Mouse (Mus musculus) C2C12 (cell line): Measurements from ENCODE around the gene Tubb5. TPM values are rescaled to one million over a fixed set of nuclear protein-coding genes. Genes with fewer than 3 reads are reported as not detected.
A peak's percentile ranks its signal among the peaks of the same experiment; 100 is the strongest.

Experiments
- H3K27me3 ChIP-seq: one replicate; pipeline ENCODE4 v1.6.1; 2011; ENCODE audit not compliant: control insufficient read depth, insufficient read depth, insufficient read length
- H3K36me3 ChIP-seq: one replicate; pipeline ENCODE4 v1.6.1; 2011; ENCODE audit not compliant: control insufficient read depth, insufficient read depth
- H3K4me3 ChIP-seq: one replicate; pipeline ENCODE4 v1.5.1; 2011; ENCODE audit warnings: mild to moderate bottlenecking, control low read depth; ENCODE audit not compliant: poor library complexity, insufficient read depth, severe bottlenecking
- H3K79me2 ChIP-seq: one replicate; pipeline ENCODE4 v1.6.1; 2011; ENCODE audit not compliant: control insufficient read depth, insufficient read depth
- H3K79me3 ChIP-seq: one replicate; pipeline ENCODE4 v1.6.1; 2011; ENCODE audit warnings: low read depth, control low read depth
- H3ac ChIP-seq: one replicate; pipeline ENCODE3; 2011; ENCODE audit warnings: low read depth; ENCODE audit not compliant: control insufficient read depth, insufficient read length
- CEBPB ChIP-seq: IDR thresholded peaks from one replicate; pipeline ENCODE4 v1.6.1; 2011; ENCODE audit warnings: low read depth, mild to moderate bottlenecking, control low read depth, moderate library complexity
- CTCF ChIP-seq: IDR thresholded peaks from one replicate; pipeline ENCODE4 v1.5.1; 2011; ENCODE audit not compliant: control insufficient read depth, insufficient read depth, insufficient read length
- FOSL1 ChIP-seq: IDR thresholded peaks from one replicate; pipeline ENCODE4 v1.8.0; 2011; ENCODE audit warnings: mild to moderate bottlenecking, low read length; ENCODE audit not compliant: poor library complexity, insufficient read depth, severe bottlenecking
- MAX ChIP-seq: IDR thresholded peaks from one replicate; pipeline ENCODE4 v1.6.1; 2011; ENCODE audit warnings: mild to moderate bottlenecking, control low read depth
- MYOD1 ChIP-seq: IDR thresholded peaks from one replicate; pipeline ENCODE4 v1.6.1; 2011; ENCODE audit warnings: low read depth; ENCODE audit not compliant: control insufficient read depth, insufficient read length
- MYOG ChIP-seq: IDR thresholded peaks from one replicate; pipeline ENCODE4 v1.6.1; 2011; ENCODE audit not compliant: control insufficient read depth, insufficient read length; ENCODE audit errors: extremely low read depth
- USF1 ChIP-seq: IDR thresholded peaks from one replicate; pipeline ENCODE4 v1.6.1; 2011; ENCODE audit warnings: low read depth, mild to moderate bottlenecking, control low read depth, moderate library complexity
- polyA plus RNA-seq: library from polyadenylated mRNA; unstranded; fragments of >200 nt; fragmentation: generic; extraction: Trizol; gene quantifications from one replicate; pipeline ENCODE4 v1.2.1, GENCODE M21; 2012; ENCODE audit warnings: missing spikeins

Tubb5 gene
- polyA plus RNA-seq, 1 experiment = 1,881 TPM

DNA sequence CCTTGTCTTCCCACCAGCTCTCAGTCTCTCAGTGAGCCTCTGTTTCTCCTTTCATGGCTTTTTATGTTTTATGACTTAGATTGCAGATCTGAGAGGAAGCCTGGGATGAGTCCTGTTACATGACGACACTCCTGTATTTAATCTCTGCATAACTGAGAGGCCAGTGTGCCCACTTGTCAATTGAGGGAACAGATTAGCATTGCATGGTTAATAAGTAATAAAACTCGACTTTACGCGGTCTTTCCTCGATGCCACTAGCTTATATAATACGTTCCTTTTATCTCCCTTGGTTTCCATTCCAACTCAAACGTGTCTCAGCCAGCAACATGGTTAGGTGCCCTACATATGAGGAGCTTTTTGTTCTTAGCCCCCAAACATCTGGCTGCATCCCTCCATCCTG, 22.3 kb downstream of the Tubb5 start:
- no peaks in the 10 kb centered on the region for H3K79me2 ChIP-seq
- no peaks in the 10 kb centered on the region for H3K79me3 ChIP-seq
- H3K36me3 ChIP-seq = no peaks in the 10 kb centered on the region
- TF ChIP-seq MAX = no peak
- TF ChIP-seq CTCF = no peak
- H3K27me3 ChIP-seq = no peaks in the 10 kb centered on the region
- no peak overlapping the region for H3ac ChIP-seq
- H3K4me3 ChIP-seq = no peak overlapping the region

DNA sequence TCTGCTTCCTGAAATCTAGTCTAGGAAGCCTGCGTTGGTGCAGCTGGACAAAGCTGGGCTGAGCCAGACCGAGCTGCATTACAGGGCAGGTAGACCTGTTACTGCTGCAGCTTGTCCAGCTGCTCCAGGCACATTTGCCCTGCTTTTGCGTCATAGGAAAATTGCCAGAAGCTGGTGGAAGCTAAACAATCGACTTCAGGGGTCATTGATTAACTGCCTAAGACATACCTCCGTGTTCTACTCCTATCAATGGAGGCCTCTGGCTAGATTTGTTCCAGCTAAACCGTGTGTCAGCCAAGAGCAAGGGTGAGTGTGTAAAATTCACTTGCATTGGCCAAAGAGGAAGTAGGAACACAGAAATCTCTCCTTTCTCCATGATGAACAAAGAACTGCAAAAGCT, 23.4 kb downstream of the Tubb5 start:
- H3K79me2 ChIP-seq = no peaks in the 10 kb centered on the region
- no peaks in the 10 kb centered on the region for H3K79me3 ChIP-seq
- no peaks in the 10 kb centered on the region for H3K36me3 ChIP-seq
- TF ChIP-seq CTCF (no peak), USF1 (no peak), MAX (no peak), MYOG (no peak), MYOD1 (no peak), FOSL1 (no peak), CEBPB (no peak)
- no peak overlapping the region for H3ac ChIP-seq
- no peaks in the 10 kb centered on the region for H3K27me3 ChIP-seq
- H3K4me3 ChIP-seq = no peak overlapping the region

DNA sequence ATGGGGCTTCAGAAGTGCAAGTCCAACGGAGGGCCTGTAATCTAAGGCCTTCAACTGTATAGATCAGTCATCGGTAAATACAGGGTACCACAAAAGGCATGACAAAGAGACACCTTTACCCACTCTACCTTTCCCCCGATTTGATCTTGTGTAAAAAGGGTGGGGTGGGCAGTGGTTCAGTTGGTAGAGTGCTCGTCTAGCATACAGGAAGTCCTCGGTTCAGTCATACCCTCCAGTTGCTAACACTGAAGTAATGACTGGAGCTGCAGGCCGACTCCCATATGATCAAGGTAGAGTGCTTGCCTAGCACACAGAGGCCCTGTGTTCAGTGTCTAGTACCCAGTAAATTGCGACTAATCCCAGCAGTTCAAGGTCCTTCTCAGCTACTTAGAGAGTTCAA, 24.5 kb downstream of the Tubb5 start:
- no peaks in the 10 kb centered on the region for H3K79me2 ChIP-seq
- H3K27me3 ChIP-seq = no peaks in the 10 kb centered on the region
- TF ChIP-seq MYOG = no peak
- no peak for TF ChIP-seq MYOD1
- no peak for TF ChIP-seq USF1
- TF ChIP-seq MAX = no peak
- TF ChIP-seq CTCF = no peak
- TF ChIP-seq FOSL1 = no peak
- no peak for TF ChIP-seq CEBPB
- H3ac ChIP-seq = peak overlapping the region; percentile 13
- H3K79me3 ChIP-seq = no peaks in the 10 kb centered on the region
- no peak overlapping the region for H3K4me3 ChIP-seq
- H3K36me3 ChIP-seq = no peaks in the 10 kb centered on the region

DNA sequence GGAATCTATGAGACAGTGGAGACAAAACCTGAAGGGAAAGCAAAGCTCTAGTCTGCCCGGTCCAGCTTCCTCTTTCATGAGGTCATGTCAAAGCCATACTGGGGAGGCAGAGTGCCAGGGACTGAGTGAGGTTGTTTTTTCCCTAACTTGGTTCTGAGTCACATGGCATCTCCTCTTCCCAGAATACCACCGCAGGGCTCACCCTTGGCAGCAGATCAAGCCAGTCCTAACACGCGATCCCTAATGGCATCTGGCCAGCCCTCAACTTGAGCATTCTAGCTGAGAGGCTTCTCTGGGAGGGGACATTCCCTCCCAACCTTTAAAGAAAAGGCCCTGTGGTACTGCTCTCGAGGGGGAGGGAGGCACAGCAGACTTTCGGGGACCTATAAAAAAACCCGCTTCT, 24.9 kb downstream of the Tubb5 start:
- H3K36me3 ChIP-seq = no peaks in the 10 kb centered on the region
- no peak overlapping the region for H3ac ChIP-seq
- TF ChIP-seq CEBPB (no peak), MYOD1 (no peak), FOSL1 (no peak), USF1 (peak; percentile 86), MYOG (no peak), MAX (peak; percentile 49), CTCF (no peak)
- no peaks in the 10 kb centered on the region for H3K79me2 ChIP-seq
- no peaks in the 10 kb centered on the region for H3K27me3 ChIP-seq
- no peak overlapping the region for H3K4me3 ChIP-seq
- H3K79me3 ChIP-seq = no peaks in the 10 kb centered on the region

DNA sequence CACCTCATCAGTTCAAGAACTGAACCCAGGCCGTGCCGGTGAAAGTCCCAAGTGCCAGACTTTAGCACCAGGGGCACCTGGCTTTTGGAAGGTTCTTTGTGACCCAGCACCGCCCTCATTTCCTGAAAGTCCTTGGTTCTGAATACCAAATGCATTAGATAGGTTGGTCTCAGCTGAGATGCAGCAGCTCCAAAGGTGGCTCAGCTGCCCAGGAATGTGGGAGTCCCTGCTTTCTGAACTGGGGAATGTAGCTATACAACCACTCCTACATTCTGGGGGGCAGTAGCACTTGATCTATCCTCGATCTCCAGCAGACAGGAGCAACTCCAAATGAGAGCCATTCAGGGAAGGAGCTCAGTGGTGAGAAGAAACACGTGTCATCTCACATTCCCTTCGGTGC, 25.4 kb downstream of the Tubb5 start:
- Histone ChIP-seq H3K27me3 (no peaks in the 10 kb centered on the region), H3ac (peak overlapping the region; percentile 39), H3K4me3 (no peak overlapping the region), H3K36me3 (no peaks in the 10 kb centered on the region), H3K79me2 (no peaks in the 10 kb centered on the region), H3K79me3 (no peaks in the 10 kb centered on the region)
- TF ChIP-seq FOSL1 (no peak), MAX (peak; percentile 4), MYOG (no peak)

DNA sequence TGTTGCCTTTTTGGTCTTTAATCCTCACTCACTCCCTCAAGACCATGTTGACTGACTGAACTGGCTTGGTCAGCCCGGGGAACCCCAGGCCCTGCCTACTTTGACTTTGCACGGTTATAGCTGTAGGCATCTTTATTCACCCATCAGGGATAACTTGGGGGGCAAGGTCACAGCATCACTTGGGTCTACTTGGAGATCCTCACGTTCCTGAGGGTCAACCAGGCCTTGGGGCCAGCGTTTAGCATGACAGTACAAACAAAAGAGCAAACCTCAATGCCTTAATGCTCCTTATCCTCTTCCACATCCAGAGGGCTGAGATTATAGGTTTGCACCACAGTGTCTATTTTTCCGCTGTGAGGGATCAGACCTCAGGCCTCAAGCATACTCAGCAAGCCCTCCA, 25.8 kb downstream of the Tubb5 start:
- no peaks in the 10 kb centered on the region for H3K36me3 ChIP-seq
- no peak for TF ChIP-seq MAX
- TF ChIP-seq USF1 = no peak
- no peak for TF ChIP-seq FOSL1
- TF ChIP-seq MYOD1 = no peak
- TF ChIP-seq CEBPB = no peak
- TF ChIP-seq CTCF = no peak
- TF ChIP-seq MYOG = no peak
- no peaks in the 10 kb centered on the region for H3K27me3 ChIP-seq
- no peaks in the 10 kb centered on the region for H3K79me3 ChIP-seq
- H3K4me3 ChIP-seq = no peak overlapping the region
- H3ac ChIP-seq = no peak overlapping the region
- H3K79me2 ChIP-seq = no peaks in the 10 kb centered on the region
